Mouse (Mus musculus): ENCODE measurements at regions not wholly inside any gene's neighbourhood (a gene's known extent, or its start where the extent isn't known, plus 50 kb on each side); places are given as distances from the start of the nearest gene placed in this dataset.

GRCm38 (mm10) chr9:41834487-41835404, 289.4 kb downstream of the Sorl1 start:
- DNase-seq (ENCODE audit: low spot score in 2 of 2), result no peak

- DNase-seq (ENCODE audit: low spot score in 2 of 2), result no peak
Observed at GRCm38 (mm10) chr9:41833408-41833807, 290.7 kb downstream of the Sorl1 start.

- DNase-seq (ENCODE audit: low spot score in 2 of 2), result no peak
Observed at GRCm38 (mm10) chr9:41827356-41827755, 296.7 kb downstream of the Sorl1 start.

- no peak for DNase-seq (ENCODE audit: low spot score in 2 of 2)
Observed at GRCm38 (mm10) chr9:41821401-41821800, 302.7 kb downstream of the Sorl1 start.

- DNase-seq (ENCODE audit: low spot score in 2 of 2), result no peak
Observed at GRCm38 (mm10) chr9:41817740-41818461, 306.2 kb downstream of the Sorl1 start.

GRCm38 (mm10) chr9:41815921-41816320, 308.2 kb downstream of the Sorl1 start:
- DNase-seq (ENCODE audit: low spot score in 2 of 2), result no peak

GRCm38 (mm10) chr9:41809291-41809690, 314.8 kb downstream of the Sorl1 start:
- no peak for DNase-seq (ENCODE audit: low spot score in 2 of 2)

GRCm38 (mm10) chr9:41808791-41809190, 315.3 kb downstream of the Sorl1 start:
- DNase-seq (ENCODE audit: low spot score in 2 of 2), result no peak

- no peak for DNase-seq (ENCODE audit: low spot score in 2 of 2)
Observed at GRCm38 (mm10) chr9:41806289-41806621, 317.8 kb downstream of the Sorl1 start.

- DNase-seq (ENCODE audit: low spot score in 2 of 2), result no peak
Observed at GRCm38 (mm10) chr9:41805491-41806288, 318.4 kb downstream of the Sorl1 start.

GRCm38 (mm10) chr9:41804711-41805331, 319.3 kb downstream of the Sorl1 start:
- DNase-seq (ENCODE audit: low spot score in 2 of 2), result no peak

- DNase-seq (ENCODE audit: low spot score in 2 of 2), result no peak
Observed at GRCm38 (mm10) chr9:41803680-41804460, 320.2 kb downstream of the Sorl1 start.

GRCm38 (mm10) chr9:41801376-41801775, 322.7 kb downstream of the Sorl1 start:
- no peak for DNase-seq (ENCODE audit: low spot score in 2 of 2)

GRCm38 (mm10) chr9:41792830-41793213, 331.3 kb downstream of the Sorl1 start:
- no peak for DNase-seq (ENCODE audit: low spot score in 2 of 2)

- no peak for DNase-seq (ENCODE audit: low spot score in 2 of 2)
Observed at GRCm38 (mm10) chr9:41792173-41792829, 331.8 kb downstream of the Sorl1 start.

GRCm38 (mm10) chr9:41791501-41792172, 332.5 kb downstream of the Sorl1 start:
- DNase-seq (ENCODE audit: low spot score in 2 of 2), result no peak

GRCm38 (mm10) chr9:41785131-41785530, 339.0 kb downstream of the Sorl1 start:
- no peak for DNase-seq (ENCODE audit: low spot score in 2 of 2)

- no peak for DNase-seq (ENCODE audit: low spot score in 2 of 2)
Observed at GRCm38 (mm10) chr9:41772281-41772902, 351.7 kb downstream of the Sorl1 start.

GRCm38 (mm10) chr9:41771276-41771675, 352.8 kb downstream of the Sorl1 start:
- DNase-seq (ENCODE audit: low spot score in 2 of 2), result no peak

Measured in urinary bladder, postnatal 36 days (tissue).